Mouse (Mus musculus) small intestine, adult 2 months (tissue): ENCODE measurements at regions not wholly inside any gene's neighbourhood (a gene's known extent, or its start where the extent isn't known, plus 50 kb on each side); places are given as distances from the start of the nearest gene placed in this dataset.

Experiments used
- CTCF ChIP-seq: fragments of 200-500 bp; IDR thresholded peaks from 2 replicates; pipeline ENCODE4 v1.5.1; 2012; ENCODE audit warnings: low read depth, mild to moderate bottlenecking, control low read depth, inconsistent platforms, low read length, moderate library complexity, mixed read lengths; ENCODE audit not compliant: insufficient replicate concordance, insufficient read length; ENCODE audit errors: extremely low read depth
- POLR2A ChIP-seq: fragments of 200-500 bp; IDR thresholded peaks from 2 replicates; pipeline ENCODE4 v1.6.1; 2012; ENCODE audit warnings: low read depth, mild to moderate bottlenecking, control low read depth, inconsistent platforms, low read length, moderate library complexity

DNA sequence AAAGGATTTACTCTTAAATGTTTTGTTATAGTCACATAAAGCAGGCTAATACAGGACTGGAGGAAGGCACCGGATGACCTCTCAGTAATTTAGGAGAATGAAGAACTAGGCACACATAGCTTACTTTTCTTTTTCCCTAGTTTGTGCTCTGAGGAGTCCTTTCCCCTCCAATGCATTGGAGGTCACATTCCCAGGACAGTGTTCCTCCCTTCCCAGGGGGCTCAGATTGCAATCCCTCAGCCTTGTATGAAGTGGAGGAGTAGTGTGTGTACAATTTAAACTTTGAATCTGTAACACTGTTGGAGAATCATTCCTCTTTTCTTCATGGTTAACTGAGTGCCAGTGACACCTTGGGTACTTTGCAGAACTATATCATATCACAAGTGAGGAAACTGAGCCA, 109.5 kb upstream of the Npy start:
- TF ChIP-seq POLR2A: no peak
- TF ChIP-seq CTCF: no peak
